Mouse (Mus musculus) embryonic fibroblast, embryonic 13.5 days (primary cell): Measurements from ENCODE around the gene Fcho1. TPM values are rescaled to one million over a fixed set of nuclear protein-coding genes. Genes with fewer than 3 reads are reported as not detected.

Source experiments
- H3K27ac ChIP-seq: 2 replicates; pipeline ENCODE4 v1.5.1; 2012; ENCODE audit warnings: low read length, control low read depth, inconsistent platforms; ENCODE audit not compliant: insufficient read depth
- H3K4me1 ChIP-seq: 2 replicates; pipeline ENCODE4 v1.6.1; 2011; ENCODE audit warnings: low read length; ENCODE audit not compliant: control insufficient read depth, insufficient read depth
- H3K4me3 ChIP-seq: 2 replicates; pipeline ENCODE4 v1.5.1; 2011; ENCODE audit warnings: mild to moderate bottlenecking, control low read depth, low read length; ENCODE audit not compliant: insufficient read depth
- CTCF ChIP-seq: IDR thresholded peaks from 2 replicates; pipeline ENCODE4 v1.5.1; 2011; ENCODE audit warnings: mild to moderate bottlenecking, control low read depth, low read length, moderate library complexity, borderline replicate concordance; ENCODE audit not compliant: insufficient read depth
- POLR2A ChIP-seq: IDR thresholded peaks from 2 replicates; pipeline ENCODE4 v1.6.1; 2011; ENCODE audit warnings: low read depth, mild to moderate bottlenecking, control low read depth, low read length, moderate library complexity
- polyA plus RNA-seq: library from polyadenylated mRNA; stranded (reverse); fragments of >200 nt; gene quantifications from 2 replicates; pipeline ENCODE4 v1.2.4, GENCODE M21; 2011; ENCODE audit warnings: low read depth; ENCODE audit not compliant: missing spikeins, insufficient read length

The Fcho1 gene
- polyA plus RNA-seq, 1 experiment = not detected

GRCm38 (mm10) chr8:71675456-71676019, 50.0 kb downstream of the Fcho1 start:
- H3K27ac ChIP-seq = no peak overlapping the region
- H3K4me3 ChIP-seq = peak overlapping the region; percentile 59; the same call in 1 of the 2 replicates
- H3K4me1 ChIP-seq = peaks cover 5% of the 10 kb centered on the region
- TF ChIP-seq POLR2A = no peak
- no peak for TF ChIP-seq CTCF

DNA sequence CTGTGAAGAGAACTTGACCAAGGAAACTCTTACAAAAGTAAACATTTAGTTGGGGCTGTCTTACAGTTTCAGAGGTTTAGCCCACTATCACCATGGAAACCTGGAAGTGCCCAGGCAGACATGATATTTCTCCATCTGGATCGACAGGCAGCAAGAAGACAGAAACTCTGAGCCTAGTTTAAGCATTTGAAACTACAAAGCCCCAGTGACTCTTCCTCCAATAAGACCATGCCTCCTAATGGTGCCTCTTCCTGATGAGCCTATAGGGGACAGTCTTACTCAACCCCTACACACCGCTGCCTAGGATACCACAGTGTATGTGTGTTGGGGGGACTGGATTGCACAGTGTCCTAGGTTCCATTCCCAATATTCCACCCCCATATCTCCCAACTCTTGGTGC, 51.4 kb downstream of the Fcho1 start:
- Histone ChIP-seq H3K4me3 (no peak overlapping the region), H3K4me1 (peaks cover 5% of the 10 kb centered on the region), H3K27ac (no peak overlapping the region)
- TF ChIP-seq CTCF = no peak
- TF ChIP-seq POLR2A = no peak

- no peak overlapping the region for H3K4me3 ChIP-seq
- no peak overlapping the region for H3K27ac ChIP-seq
- no peak for TF ChIP-seq CTCF
- peak; percentile 27; the same call in 1 of the 2 replicates for TF ChIP-seq POLR2A
- peaks cover 14% of the 10 kb centered on the region for H3K4me1 ChIP-seq
Observed at GRCm38 (mm10) chr8:71672168-71672735, 53.3 kb downstream of the Fcho1 start.

DNA sequence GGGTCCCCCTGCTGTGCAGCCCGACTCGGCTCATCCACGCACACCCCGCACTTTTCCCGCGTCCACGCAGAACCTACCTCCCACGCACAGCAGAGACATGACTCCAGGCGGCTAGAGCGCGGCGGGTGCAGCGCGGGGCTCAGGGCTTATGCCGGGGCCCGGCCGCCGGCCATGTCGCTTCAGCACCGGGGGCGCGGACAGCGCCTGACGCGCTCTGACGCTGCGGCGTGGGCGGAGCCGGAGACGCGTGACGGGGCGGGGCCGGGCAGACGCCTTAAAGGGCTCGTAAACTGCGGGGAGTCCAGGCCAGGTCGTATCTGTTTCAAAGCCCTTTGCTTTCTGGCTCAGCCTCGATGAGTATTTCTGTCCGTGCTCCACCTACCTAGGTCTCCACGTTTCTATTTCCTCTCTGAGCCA, 54.0 kb downstream of the Fcho1 start, which contains the start of gene Unc13a:
TSS of gene Unc13a (minus strand) at position 209 of the 417 bp plus-strand sequence.
- Histone ChIP-seq H3K4me1 (peaks cover 14% of the 10 kb centered on the region), H3K27ac (peak within 1 kb of the TSS; percentile 29), H3K4me3 (peak within 1 kb of the TSS; percentile 54)
- TF ChIP-seq CTCF = no peak
- TF ChIP-seq POLR2A = peak; percentile 74

DNA sequence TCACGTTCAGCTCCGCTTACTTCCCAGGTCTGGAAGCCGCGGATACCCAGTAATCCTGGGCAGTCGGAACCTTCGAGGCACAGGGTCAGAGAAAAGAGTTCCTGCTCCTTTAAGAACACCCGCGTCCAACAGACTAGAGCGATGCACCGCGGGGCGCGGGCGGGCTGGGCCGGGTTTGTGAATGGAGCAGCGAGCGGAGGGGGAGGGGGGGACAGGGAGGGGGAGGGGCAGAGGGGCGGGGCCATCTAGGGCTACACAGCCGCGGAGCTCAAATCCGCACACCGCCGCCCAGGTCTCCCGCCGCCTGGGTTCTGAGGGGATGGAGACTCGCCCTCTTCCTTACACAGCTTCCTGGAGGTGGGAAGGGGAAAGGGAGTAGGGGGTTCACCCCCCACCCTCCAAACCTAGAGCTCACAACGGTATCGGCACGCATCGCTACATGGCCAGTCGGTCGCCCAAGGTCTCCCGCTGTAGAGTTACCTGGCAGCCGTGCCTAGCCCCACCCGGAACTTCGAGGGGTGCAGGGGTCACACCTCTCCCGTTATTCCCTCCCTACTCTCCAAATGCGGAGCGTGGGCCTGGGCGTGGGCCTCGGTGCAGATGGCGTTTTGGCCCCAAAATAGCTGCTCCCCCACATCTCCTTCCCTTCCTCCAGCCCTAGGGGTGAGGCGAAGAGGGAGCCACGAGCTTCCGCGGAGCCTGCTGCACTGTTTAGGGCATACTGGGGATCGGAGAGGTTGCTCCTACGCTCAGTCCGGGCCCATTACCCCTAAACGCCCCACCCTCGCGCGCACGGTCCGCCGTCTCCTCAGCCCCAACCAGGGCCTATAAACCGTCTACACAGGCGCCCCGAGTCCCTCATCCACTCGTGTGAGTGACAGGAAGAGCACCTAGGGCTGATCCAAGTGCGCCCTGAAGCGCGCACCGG, 54.6 kb downstream of the Fcho1 start:
- peaks cover 14% of the 10 kb centered on the region for H3K4me1 ChIP-seq
- H3K4me3 ChIP-seq = peak overlapping the region; percentile 54
- H3K27ac ChIP-seq = no peak overlapping the region; the same call in 1 of the 2 replicates
- TF ChIP-seq POLR2A (no peak; the same call in 1 of the 2 replicates), CTCF (no peak)

DNA sequence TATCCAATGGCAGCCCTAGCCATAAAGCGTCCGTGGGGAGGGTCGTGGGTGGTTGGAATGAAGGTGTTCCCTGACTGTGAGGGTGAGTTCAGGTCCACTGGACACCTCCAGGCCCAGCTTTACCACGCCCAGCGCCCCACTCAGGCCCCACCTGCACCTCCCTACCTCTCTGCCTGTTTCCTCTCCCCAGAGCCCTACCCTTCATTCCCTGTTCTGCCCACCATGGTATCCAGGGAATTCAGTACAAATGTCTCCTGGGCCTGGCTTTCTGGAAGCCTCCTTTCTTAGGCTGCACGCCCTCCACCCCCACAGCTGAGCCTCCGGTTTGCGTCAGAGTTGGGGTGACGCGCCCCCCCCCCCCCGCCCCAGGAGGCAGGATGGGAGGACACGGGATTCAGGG, 55.3 kb downstream of the Fcho1 start:
- H3K4me3 ChIP-seq = peak overlapping the region; percentile 18; the same call in 1 of the 2 replicates
- no peak overlapping the region for H3K27ac ChIP-seq
- peaks cover 9% of the 10 kb centered on the region; the same call in 1 of the 2 replicates for H3K4me1 ChIP-seq
- TF ChIP-seq CTCF (no peak), POLR2A (no peak)

DNA sequence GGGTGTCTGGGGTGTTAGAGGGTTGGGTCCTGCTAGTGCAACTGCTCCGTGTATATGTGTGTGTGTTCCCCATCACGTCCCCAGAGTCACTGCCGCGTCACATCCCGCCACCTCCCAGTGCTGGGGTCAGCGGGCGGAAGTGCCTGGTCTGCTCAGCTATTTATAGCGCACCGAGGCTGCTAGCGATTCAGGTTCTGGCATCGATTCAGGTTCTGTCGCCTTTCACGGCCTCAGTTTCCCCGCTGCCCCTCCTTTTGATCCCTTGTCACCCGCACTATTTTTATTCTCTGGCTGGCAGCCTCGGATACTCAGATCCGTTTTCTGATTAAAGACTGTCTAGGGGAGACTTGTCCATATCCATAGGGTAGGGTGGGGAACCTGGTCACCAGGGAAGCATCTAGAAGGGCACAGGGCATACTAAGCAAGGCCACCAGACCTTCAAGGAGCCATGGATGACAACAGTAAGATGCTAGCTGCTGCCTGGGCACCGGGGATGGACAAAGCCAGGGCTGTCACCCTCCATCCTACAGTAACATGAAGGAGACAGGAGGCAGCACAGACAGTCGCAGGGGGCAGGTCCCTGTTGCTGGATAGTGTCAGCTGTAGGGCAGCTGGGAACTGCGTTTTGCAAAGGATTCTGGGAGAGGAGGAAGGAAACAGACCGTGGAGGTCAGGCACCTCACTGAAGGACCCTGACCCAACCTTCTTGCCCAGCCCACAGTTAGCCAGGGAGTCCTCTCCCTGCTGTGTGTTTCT, 57.1 kb downstream of the Fcho1 start:
- Histone ChIP-seq H3K4me3 (no peak overlapping the region), H3K4me1 (peaks cover 9% of the 10 kb centered on the region; the same call in 1 of the 2 replicates), H3K27ac (no peak overlapping the region; the same call in 1 of the 2 replicates)
- TF ChIP-seq POLR2A (peak; percentile 36; the same call in 1 of the 2 replicates), CTCF (no peak)

GRCm38 (mm10) chr8:71667256-71667655, 58.3 kb downstream of the Fcho1 start:
- H3K27ac ChIP-seq = no peak overlapping the region
- H3K4me1 ChIP-seq = peaks cover 9% of the 10 kb centered on the region; the same call in 1 of the 2 replicates
- no peak for TF ChIP-seq POLR2A
- no peak for TF ChIP-seq CTCF
- no peak overlapping the region for H3K4me3 ChIP-seq

DNA sequence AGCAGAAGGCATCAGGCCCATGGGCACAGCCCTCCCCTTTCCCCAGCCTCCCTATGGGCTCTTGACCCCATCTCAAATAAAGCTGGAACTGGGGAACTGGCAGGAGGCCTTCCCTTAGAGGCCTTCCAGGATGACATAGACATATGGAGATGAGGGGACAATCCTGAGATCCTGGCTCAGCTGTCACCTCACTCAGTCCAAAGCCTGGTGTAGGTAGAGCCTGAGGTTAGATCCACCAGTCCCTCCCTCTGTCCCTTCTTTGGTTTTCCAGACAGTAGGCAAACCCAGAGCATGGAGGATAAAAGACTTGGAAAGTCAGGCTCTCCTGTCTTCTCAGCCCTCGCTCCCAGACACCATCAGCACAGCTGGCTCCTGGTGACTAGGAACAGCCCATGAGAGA, 58.7 kb downstream of the Fcho1 start:
- Histone ChIP-seq H3K27ac (no peak overlapping the region), H3K4me1 (peaks cover 9% of the 10 kb centered on the region; the same call in 1 of the 2 replicates), H3K4me3 (no peak overlapping the region)
- no peak for TF ChIP-seq CTCF
- TF ChIP-seq POLR2A = no peak
